Comparison of ENCODE assay signal across 35 mouse cellular contexts in genomic region chr5:104036686-104037085, GRCm38 (mm10). TPM values are rescaled to one million over a fixed set of nuclear protein-coding genes. Genes with fewer than 3 reads are reported as not detected.
"Had no signal": no experiment of that assay in that cellular context is flagged by ENCODE, and none has a peak within 500 bp of the region (broad histone marks: within the 10 kb centered on the region; RNA-seq: fewer than 3 reads in every experiment).

No protein-coding gene starts in this region.

- H3K4me2 ChIP-seq: forebrain, embryonic 15.5 days; heart, embryonic 11.5 days; heart, embryonic 13.5 days; heart, embryonic 15.5 days; hindbrain, embryonic 13.5 days; hindbrain, embryonic 15.5 days; intestine, embryonic 15.5 days; limb, embryonic 12.5 days; liver, embryonic 13.5 days had no signal

- ATAC-seq: forebrain, embryonic 15.5 days; forebrain, postnatal 0 days; inflammation-experienced regulatory T-cells, adult 6 months; intestine, embryonic 15.5 days had no signal

- H3K4me3 ChIP-seq: forebrain, embryonic 15.5 days; heart, embryonic 13.5 days; heart, embryonic 15.5 days; hindbrain, embryonic 13.5 days; hindbrain, embryonic 15.5 days; intestine, embryonic 15.5 days; layer of hippocampus, adult 2 months; left cerebral cortex, adult 2 months; limb, embryonic 10.5 days; limb, embryonic 12.5 days; liver, embryonic 13.5 days had no signal

- H3K27me3 ChIP-seq: forebrain, embryonic 15.5 days; heart, embryonic 13.5 days; heart, embryonic 15.5 days; hindbrain, embryonic 13.5 days; hindbrain, embryonic 15.5 days; intestine, embryonic 15.5 days; limb, embryonic 12.5 days; liver, embryonic 13.5 days had no signal

- H3K9me3 ChIP-seq: forebrain, embryonic 15.5 days; heart, embryonic 13.5 days; heart, embryonic 15.5 days; hindbrain, embryonic 13.5 days; hindbrain, embryonic 15.5 days; intestine, embryonic 15.5 days; limb, embryonic 10.5 days; limb, embryonic 12.5 days; liver, embryonic 13.5 days had no signal

- DNase-seq: forebrain, postnatal 0 days; gastrocnemius, postnatal 14 days; gastrocnemius, postnatal 36 days; heart, adult 18-20 months; heart, postnatal 14 days; heart, postnatal 36 days; kidney, adult 18-20 months; kidney, adult 9 months; kidney, postnatal 10 days; kidney, postnatal 25 days; kidney, postnatal 4 days; liver, embryonic 13.5 days had no signal

- H3K36me3 ChIP-seq: forebrain, embryonic 15.5 days; heart, embryonic 13.5 days; heart, embryonic 15.5 days; hindbrain, embryonic 13.5 days; hindbrain, embryonic 15.5 days; intestine, embryonic 15.5 days; limb, embryonic 10.5 days; limb, embryonic 12.5 days; liver, embryonic 13.5 days had no signal

- H3K9ac ChIP-seq: forebrain, embryonic 15.5 days; forebrain, postnatal 0 days; heart, embryonic 13.5 days; heart, embryonic 15.5 days; hindbrain, embryonic 13.5 days; hindbrain, embryonic 15.5 days; intestine, embryonic 15.5 days; limb, embryonic 12.5 days; liver, embryonic 13.5 days had no signal

- H3K4me1 ChIP-seq: forebrain, embryonic 15.5 days; heart, embryonic 13.5 days; heart, embryonic 15.5 days; hindbrain, embryonic 13.5 days; hindbrain, embryonic 15.5 days; intestine, embryonic 15.5 days; limb, embryonic 10.5 days; limb, embryonic 12.5 days had no signal

- H3K27ac ChIP-seq: forebrain, embryonic 15.5 days; heart, embryonic 13.5 days; heart, embryonic 15.5 days; hindbrain, embryonic 13.5 days; hindbrain, embryonic 15.5 days; intestine, embryonic 15.5 days; layer of hippocampus, adult 2 months; left cerebral cortex, adult 2 months; limb, embryonic 10.5 days; limb, embryonic 12.5 days; liver, embryonic 13.5 days had no signal

RNA-seq across cellular contexts. Expression of gene Gm17660, which starts 40.7 kb away (rescaled TPM):
- total RNA-seq: forebrain, postnatal 0 days; gastrocnemius, adult 18-20 months; gastrocnemius, adult 8-10 months; gastrocnemius, postnatal 14 days; heart, adult 18-20 months; heart, postnatal 14 days; heart, postnatal 36 days; hematopoietic stem cell, adult 5-6 weeks; layer of hippocampus, adult 2 months; layer of hippocampus, postnatal 10 days; left cerebral cortex, adult 2 months; left cerebral cortex, postnatal 14 days had no signal
- polyA plus RNA-seq: gonadal fat pad, adult 2 months; heart, embryonic 11.5 days; heart, embryonic 13.5 days; heart, postnatal 0 days; hindbrain, embryonic 11.5 days; hindbrain, embryonic 13.5 days; hindbrain, embryonic 15.5 days; inflammation-experienced regulatory T-cells, adult 6 months; intestine, embryonic 15.5 days; kidney, embryonic 16.5 days; limb, embryonic 10.5 days; limb, embryonic 12.5 days; limb, embryonic 14.5 days; liver, embryonic 13.5 days had no signal

RNA-seq across cellular contexts. Expression of gene Hsd17b13, which starts 59.5 kb away (rescaled TPM):
- total RNA-seq: forebrain, postnatal 0 days; gastrocnemius, adult 8-10 months; gastrocnemius, postnatal 14 days; gastrocnemius, postnatal 36 days; heart, adult 18-20 months; heart, postnatal 14 days; heart, postnatal 36 days; hematopoietic stem cell, adult 5-6 weeks; layer of hippocampus, adult 2 months; layer of hippocampus, postnatal 10 days; layer of hippocampus, postnatal 25 days had no signal
- polyA plus RNA-seq: forebrain, embryonic 15.5 days; heart, embryonic 15.5 days; hindbrain, embryonic 11.5 days; hindbrain, embryonic 13.5 days; hindbrain, embryonic 15.5 days; inflammation-experienced regulatory T-cells, adult 6 months; limb, embryonic 10.5 days; limb, embryonic 12.5 days had no signal
